Mouse (Mus musculus) neural tube, embryonic 15.5 days (tissue): ENCODE measurements around the gene Dennd1a. TPM values are rescaled to one million over a fixed set of nuclear protein-coding genes. Genes with fewer than 3 reads are reported as not detected.

ENCODE experiments used
- ATAC-seq: fragments of 200-750 bp; cut with Nextera tagmentation; 2 replicates; pipeline ENCODE4 v1.8.0; 2017; ENCODE audit warnings: mild to moderate bottlenecking, moderate TSS enrichment, moderate library complexity; ENCODE audit not compliant: low FRiP score
- H3K27ac ChIP-seq: fragments of 300-500 bp; sonication (generic); replicated peaks from 2 replicates; pipeline ENCODE4 v1.5.1; 2015; ENCODE audit warnings: mild to moderate bottlenecking, inconsistent platforms
- H3K27me3 ChIP-seq: fragments of 300-500 bp; sonication (generic); replicated peaks from 2 replicates; pipeline ENCODE4 v1.6.1; 2015; ENCODE audit warnings: inconsistent platforms
- H3K36me3 ChIP-seq: fragments of 300-500 bp; sonication (generic); 2 replicates; pipeline ENCODE4 v1.6.1; 2015; ENCODE audit warnings: inconsistent platforms
- H3K4me1 ChIP-seq: fragments of 300-500 bp; sonication (generic); 2 replicates; pipeline ENCODE4 v1.6.1; 2015; ENCODE audit warnings: inconsistent platforms
- H3K4me2 ChIP-seq: fragments of 300-500 bp; sonication (generic); 2 replicates; pipeline ENCODE4 v1.6.1; 2015; ENCODE audit warnings: inconsistent platforms, mild to moderate bottlenecking, moderate library complexity
- H3K4me3 ChIP-seq: fragments of 300-500 bp; sonication (generic); replicated peaks from 2 replicates; pipeline ENCODE4 v1.5.1; 2015; ENCODE audit warnings: mild to moderate bottlenecking, inconsistent platforms
- H3K9ac ChIP-seq: fragments of 300-500 bp; sonication (generic); replicated peaks from 2 replicates; pipeline ENCODE4 v1.6.1; 2015; ENCODE audit warnings: mild to moderate bottlenecking, inconsistent platforms
- H3K9me3 ChIP-seq: fragments of 300-500 bp; sonication (generic); replicated peaks from 2 replicates; pipeline ENCODE4 v1.6.1; 2016; ENCODE audit warnings: inconsistent platforms
- WGBS: fragments of 180-500 bp; shearing (Covaris S2); methylation state at CpG from one replicate; pipeline ENCODE4 v1.1.7; 2015; ENCODE audit warnings: mixed read lengths; 5-methylcytosine and 5-hydroxymethylcytosine counted together
- polyA plus RNA-seq: library from polyadenylated mRNA; unstranded; fragments of >200 nt; fragmentation: Nextera tagmentation; extraction: Ambion mirVana; gene quantifications from 2 replicates; pipeline ENCODE4 v1.2.1, GENCODE M21; 2015

Gene Dennd1a
- polyA plus RNA-seq, 1 experiment from 2014 or later = 17.0 TPM

- Histone ChIP-seq H3K4me2 (peak overlapping the region; percentile 49), H3K27ac (peak overlapping the region; percentile 71), H3K9ac (no peak overlapping the region; the same call in 1 of the 2 replicates), H3K4me1 (peaks cover 55% of the 10 kb centered on the region), H3K36me3 (no peaks in the 10 kb centered on the region), H3K4me3 (peak overlapping the region; percentile 31), H3K27me3 (peaks cover 8% of the 10 kb centered on the region; the same call in 1 of the 2 replicates), H3K9me3 (no peaks in the 10 kb centered on the region)
- 9% methylated on average over 20 of the region's 20 CpGs for WGBS
- ATAC-seq = no peak
These were observed 510.4 kb downstream of the Dennd1a start for GRCm38 (mm10) chr2:37776611-37777411.

- no peaks in the 10 kb centered on the region for H3K36me3 ChIP-seq
- H3K27me3 ChIP-seq = peaks cover 8% of the 10 kb centered on the region; the same call in 1 of the 2 replicates
- peak within 1 kb of the TSS; percentile 31 for H3K4me3 ChIP-seq
- WGBS = 8% methylated on average over 18 of the region's 18 CpGs
- H3K27ac ChIP-seq = peak within 1 kb of the TSS; percentile 71
- H3K9me3 ChIP-seq = no peaks in the 10 kb centered on the region
- peak within 1 kb of the TSS; percentile 49 for H3K4me2 ChIP-seq
- H3K9ac ChIP-seq = no peak within 1 kb of the TSS; the same call in 1 of the 2 replicates
- H3K4me1 ChIP-seq = peaks cover 56% of the 10 kb centered on the region
- ATAC-seq = no peak
These were observed 511.2 kb downstream of the Dennd1a start, which contains the start of gene Crb2 for GRCm38 (mm10) chr2:37776016-37776415. Gene Crb2 (plus strand): TSS chr2:37776249.

- ATAC-seq = no peak
- no peaks in the 10 kb centered on the region for H3K9me3 ChIP-seq
- H3K27me3 ChIP-seq = peaks cover 8% of the 10 kb centered on the region; the same call in 1 of the 2 replicates
- H3K4me3 ChIP-seq = no peak overlapping the region
- H3K36me3 ChIP-seq = no peaks in the 10 kb centered on the region
- H3K27ac ChIP-seq = no peak overlapping the region
- WGBS = 9% methylated on average over 5 of the region's 5 CpGs
- no peak overlapping the region for H3K9ac ChIP-seq
- H3K4me1 ChIP-seq = peaks cover 43% of the 10 kb centered on the region
- H3K4me2 ChIP-seq = no peak overlapping the region
These were observed 512.6 kb downstream of the Dennd1a start for GRCm38 (mm10) chr2:37774571-37774970.

DNA sequence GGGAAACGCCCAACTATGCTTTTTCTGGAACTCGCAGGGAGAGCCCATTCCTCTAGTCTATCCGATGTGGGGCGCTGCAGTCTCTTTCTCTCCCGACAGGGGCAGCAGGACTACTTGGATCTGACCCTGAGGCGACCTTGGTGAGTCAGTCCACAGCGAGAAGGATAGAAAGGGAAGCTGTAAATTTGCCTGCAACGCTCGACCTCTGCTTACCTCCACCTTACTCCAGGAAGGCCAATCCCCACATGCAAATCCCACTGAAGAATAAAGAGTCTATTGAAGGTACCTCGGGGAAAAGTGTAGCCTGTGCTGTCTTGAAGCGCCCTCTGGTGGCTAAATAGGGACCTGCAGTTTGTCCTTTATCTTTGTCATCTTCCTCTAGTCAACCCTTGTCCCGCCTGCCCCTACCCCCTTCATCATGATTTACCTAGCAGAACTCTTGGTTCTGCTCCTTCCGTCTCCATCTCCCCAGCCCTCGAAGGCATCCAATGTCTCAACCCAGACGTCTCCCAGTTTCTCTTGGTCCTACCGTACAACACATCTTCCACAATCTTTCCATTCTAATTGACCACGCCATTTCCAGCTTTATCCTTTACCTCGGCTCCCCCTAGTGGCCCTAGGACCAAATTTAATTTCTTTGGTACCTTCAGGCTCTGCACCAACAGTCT lies 515.4 kb downstream of the Dennd1a start:
- Histone ChIP-seq H3K9me3 (no peaks in the 10 kb centered on the region), H3K27me3 (peaks cover under 1% of the 10 kb centered on the region; the same call in 1 of the 2 replicates), H3K27ac (no peak overlapping the region), H3K4me2 (peak overlapping the region; percentile 60), H3K9ac (peak overlapping the region; percentile 29), H3K36me3 (no peaks in the 10 kb centered on the region), H3K4me3 (peak overlapping the region; percentile 40), H3K4me1 (peaks cover 48% of the 10 kb centered on the region)
- under 1% methylated on average over 18 of the region's 18 CpGs for WGBS
- peak; percentile 76 for ATAC-seq

DNA sequence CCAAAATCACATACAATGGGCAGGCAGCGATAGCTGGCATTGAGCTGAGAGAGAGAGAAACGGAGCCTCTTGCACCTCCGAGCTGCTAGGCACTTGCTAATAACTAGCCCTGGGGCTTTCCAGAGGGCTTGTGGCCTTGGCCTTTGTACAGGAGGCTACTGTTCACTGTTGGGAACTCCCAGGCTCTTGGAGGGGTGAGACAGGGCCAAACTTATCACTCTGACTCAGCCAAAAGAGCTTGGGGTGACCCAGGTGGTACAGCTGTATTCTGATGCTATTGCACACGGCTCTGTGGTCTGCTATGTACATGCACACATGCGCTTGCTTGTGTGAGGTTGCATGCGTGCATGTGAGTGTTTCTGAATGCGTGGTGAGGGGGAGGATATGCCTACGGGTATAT lies 517.4 kb downstream of the Dennd1a start:
- ATAC-seq = no peak
- no peaks in the 10 kb centered on the region for H3K9me3 ChIP-seq
- no peaks in the 10 kb centered on the region for H3K27me3 ChIP-seq
- H3K4me3 ChIP-seq = no peak overlapping the region
- H3K9ac ChIP-seq = no peak overlapping the region
- peaks cover 53% of the 10 kb centered on the region for H3K4me1 ChIP-seq
- WGBS = 83% methylated on average over 8 of the region's 8 CpGs
- no peak overlapping the region for H3K27ac ChIP-seq
- H3K36me3 ChIP-seq = no peaks in the 10 kb centered on the region
- no peak overlapping the region for H3K4me2 ChIP-seq

DNA sequence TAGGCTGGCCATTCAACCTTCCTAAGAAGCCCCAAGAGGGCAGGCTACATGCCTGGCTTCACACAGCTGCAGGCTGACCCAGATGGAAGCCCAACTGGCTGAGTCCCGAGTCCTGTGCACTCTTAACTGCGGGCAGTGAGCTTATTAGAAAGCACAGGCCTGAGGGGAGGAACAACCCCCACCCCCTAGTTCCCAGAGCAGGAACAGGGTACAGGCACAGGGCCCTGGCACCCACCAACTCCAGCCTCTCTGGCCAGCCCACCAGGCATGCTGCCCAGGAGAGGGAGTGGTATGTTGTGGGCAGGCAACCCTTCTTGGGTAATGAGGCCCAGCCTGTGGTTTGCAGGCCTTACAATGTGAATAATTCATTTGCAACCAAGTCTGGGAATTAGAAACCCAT lies 518.3 kb downstream of the Dennd1a start:
- no peak overlapping the region for H3K4me3 ChIP-seq
- 28% methylated on average over 2 of the region's 2 CpGs for WGBS
- H3K9me3 ChIP-seq = no peaks in the 10 kb centered on the region
- no peaks in the 10 kb centered on the region for H3K27me3 ChIP-seq
- no peak overlapping the region for H3K4me2 ChIP-seq
- H3K36me3 ChIP-seq = no peaks in the 10 kb centered on the region
- no peak overlapping the region for H3K27ac ChIP-seq
- peaks cover 52% of the 10 kb centered on the region for H3K4me1 ChIP-seq
- no peak overlapping the region for H3K9ac ChIP-seq
- 0 out of 2 replicates have a peak, but pooled peaks have one; percentile 29 for ATAC-seq

DNA sequence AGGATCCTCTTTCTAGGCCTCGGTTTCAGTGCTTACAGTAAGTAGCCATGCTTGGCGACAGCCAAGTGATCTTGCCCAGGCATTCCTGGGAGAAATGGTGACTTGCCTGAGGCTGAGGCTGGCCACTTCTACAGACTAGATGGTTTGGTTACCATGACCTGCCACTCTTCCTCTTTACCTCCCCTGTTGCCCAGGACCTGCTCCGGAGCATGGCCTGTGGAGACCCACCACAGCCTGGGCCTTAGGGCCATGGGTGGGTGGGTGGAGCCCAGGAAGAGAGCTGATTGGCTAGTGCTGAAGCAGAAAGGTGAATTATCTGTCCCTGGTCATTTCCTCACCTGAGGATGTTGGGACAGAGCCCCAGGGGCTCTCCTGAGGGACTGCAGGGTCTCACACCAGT lies 519.5 kb downstream of the Dennd1a start:
- Histone ChIP-seq H3K4me2 (no peak overlapping the region), H3K27me3 (no peaks in the 10 kb centered on the region), H3K4me3 (no peak overlapping the region), H3K9ac (no peak overlapping the region), H3K36me3 (no peaks in the 10 kb centered on the region), H3K4me1 (peaks cover 57% of the 10 kb centered on the region), H3K27ac (no peak overlapping the region), H3K9me3 (no peaks in the 10 kb centered on the region)
- no peak for ATAC-seq
- WGBS = 68% methylated on average over 3 of the region's 3 CpGs

DNA sequence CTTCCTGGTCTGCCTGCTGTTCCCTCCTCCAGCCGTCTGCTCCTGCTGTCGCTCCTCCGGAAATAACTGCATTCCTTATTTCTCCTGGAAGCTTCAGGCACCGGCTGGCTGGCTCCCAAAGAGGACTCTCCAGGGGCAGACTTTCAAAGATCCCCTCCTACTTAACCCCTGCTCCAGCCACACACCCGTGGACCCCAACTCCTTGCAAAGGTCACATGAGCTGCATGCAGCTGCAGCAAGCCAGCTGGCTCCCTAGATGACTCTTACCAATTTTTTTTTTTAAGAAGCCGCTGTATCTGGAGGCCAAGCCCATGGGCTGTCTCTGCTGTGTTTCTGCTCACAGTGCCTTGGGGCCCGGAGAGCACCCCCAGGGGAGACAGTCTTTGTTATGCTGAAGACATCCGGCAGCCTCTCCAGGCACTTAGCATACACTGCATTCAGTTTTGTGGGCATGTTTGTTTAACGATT lies 520.1 kb downstream of the Dennd1a start:
- no peak for ATAC-seq
- H3K9ac ChIP-seq = no peak overlapping the region
- no peaks in the 10 kb centered on the region for H3K27me3 ChIP-seq
- H3K9me3 ChIP-seq = no peaks in the 10 kb centered on the region
- no peak overlapping the region for H3K4me2 ChIP-seq
- 4% methylated on average over 9 of the region's 9 CpGs for WGBS
- no peaks in the 10 kb centered on the region for H3K36me3 ChIP-seq
- no peak overlapping the region for H3K4me3 ChIP-seq
- H3K4me1 ChIP-seq = peaks cover 57% of the 10 kb centered on the region
- H3K27ac ChIP-seq = peak overlapping the region; percentile 10

DNA sequence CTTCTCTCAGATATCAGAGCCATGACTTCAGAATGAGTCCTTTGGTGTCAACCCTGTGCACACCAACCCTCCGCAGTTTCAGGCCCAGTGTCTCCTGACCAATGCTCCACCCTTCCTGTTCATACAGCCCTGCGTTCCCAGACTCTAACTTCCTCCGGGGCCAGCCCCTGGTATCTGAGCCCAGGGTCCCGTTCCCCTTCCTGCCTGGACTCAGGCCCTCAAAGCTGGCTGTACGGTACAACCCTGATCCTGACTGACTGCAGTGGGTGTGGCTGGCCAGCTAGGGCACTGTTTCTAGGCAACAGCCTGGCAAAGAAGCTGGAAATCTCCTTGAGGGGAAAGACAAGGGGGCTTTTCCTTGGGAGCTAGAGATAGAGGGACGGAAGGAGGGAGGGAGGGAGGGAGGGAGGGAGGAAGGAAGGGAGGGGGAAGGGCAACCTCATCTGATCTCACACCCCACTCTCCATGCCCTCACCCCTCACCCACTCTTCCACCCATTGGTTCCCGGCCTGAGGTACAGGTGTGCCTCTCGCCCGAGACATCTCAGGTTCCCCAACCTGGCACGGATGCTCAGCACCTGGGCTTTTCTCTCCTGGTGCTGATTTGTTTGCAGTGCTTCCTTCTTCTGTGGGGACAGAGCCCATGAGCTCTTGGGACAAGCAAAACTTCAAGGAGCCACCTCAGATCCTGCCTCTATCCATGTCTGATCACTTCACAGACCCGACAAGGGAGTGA lies 521.0 kb downstream of the Dennd1a start:
- Histone ChIP-seq H3K4me3 (no peak overlapping the region), H3K4me2 (no peak overlapping the region), H3K27me3 (no peaks in the 10 kb centered on the region), H3K36me3 (no peaks in the 10 kb centered on the region), H3K9me3 (no peaks in the 10 kb centered on the region), H3K4me1 (peaks cover 51% of the 10 kb centered on the region), H3K27ac (no peak overlapping the region), H3K9ac (no peak overlapping the region)
- no peak for ATAC-seq
- 51% methylated on average over 11 of the region's 11 CpGs for WGBS

DNA sequence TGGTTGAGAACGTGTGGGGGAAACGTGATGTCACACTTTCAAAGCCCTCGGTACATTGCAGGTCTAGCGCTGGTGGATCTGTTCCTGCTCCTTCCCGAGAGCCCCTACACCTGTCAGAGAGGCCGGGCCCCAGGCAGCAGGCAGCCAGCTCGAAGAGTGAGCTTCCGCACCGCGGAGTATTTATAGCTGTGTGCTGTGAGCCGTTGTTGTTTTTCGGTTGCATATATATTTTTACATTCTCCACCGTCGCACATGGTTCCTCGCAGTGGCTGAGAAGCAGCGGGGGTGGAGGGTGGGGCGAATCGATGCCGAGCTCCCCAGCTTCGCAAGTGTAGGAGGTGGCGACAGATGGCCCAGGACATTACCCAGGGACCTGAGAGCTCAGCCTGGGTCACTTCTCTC lies 522.1 kb downstream of the Dennd1a start:
- Histone ChIP-seq H3K27me3 (no peaks in the 10 kb centered on the region), H3K9me3 (no peaks in the 10 kb centered on the region), H3K4me2 (peak overlapping the region; percentile 26), H3K36me3 (no peaks in the 10 kb centered on the region), H3K4me3 (no peak overlapping the region), H3K4me1 (peaks cover 55% of the 10 kb centered on the region), H3K27ac (no peak overlapping the region), H3K9ac (no peak overlapping the region)
- ATAC-seq = no peak
- WGBS = 20% methylated on average over 21 of the region's 21 CpGs

GRCm38 (mm10) chr2:37764514-37764913 lies 522.7 kb downstream of the Dennd1a start:
- H3K9me3 ChIP-seq = no peaks in the 10 kb centered on the region
- no peak for ATAC-seq
- H3K4me3 ChIP-seq = no peak overlapping the region
- H3K27ac ChIP-seq = no peak overlapping the region
- H3K4me1 ChIP-seq = peaks cover 55% of the 10 kb centered on the region
- no peaks in the 10 kb centered on the region for H3K36me3 ChIP-seq
- H3K9ac ChIP-seq = no peak overlapping the region
- no peaks in the 10 kb centered on the region for H3K27me3 ChIP-seq
- 97% methylated on average over 2 of the region's 2 CpGs for WGBS
- no peak overlapping the region for H3K4me2 ChIP-seq
